Mouse (Mus musculus) left cerebral cortex, postnatal 25 days (tissue): ENCODE results near the gene Nceh1. TPM values are rescaled to one million over a fixed set of nuclear protein-coding genes. Genes with fewer than 3 reads are reported as not detected.

Experiments
- DNase-seq, 2 experiments: peaks; one replicate each; pipeline ENCODE4 v3.0.0; 2022; ENCODE audit warnings: low spot score in 2 of 2, mixed read lengths in 1 of 2
- intact Hi-C: fragments of 180-260 bp; cut with DNase I; formaldehyde crosslinking; loops from one replicate; pipeline ENCODE4 v1.15.1; 2025
- total RNA-seq, 2 experiments: library from RNA; stranded (reverse); gene quantifications; 2 replicates each; pipeline ENCODE4 v1.2.3; 2021

The Nceh1 gene
- total RNA-seq, 2 experiments from 2014 or later = 117 to 127 TPM

DNA sequence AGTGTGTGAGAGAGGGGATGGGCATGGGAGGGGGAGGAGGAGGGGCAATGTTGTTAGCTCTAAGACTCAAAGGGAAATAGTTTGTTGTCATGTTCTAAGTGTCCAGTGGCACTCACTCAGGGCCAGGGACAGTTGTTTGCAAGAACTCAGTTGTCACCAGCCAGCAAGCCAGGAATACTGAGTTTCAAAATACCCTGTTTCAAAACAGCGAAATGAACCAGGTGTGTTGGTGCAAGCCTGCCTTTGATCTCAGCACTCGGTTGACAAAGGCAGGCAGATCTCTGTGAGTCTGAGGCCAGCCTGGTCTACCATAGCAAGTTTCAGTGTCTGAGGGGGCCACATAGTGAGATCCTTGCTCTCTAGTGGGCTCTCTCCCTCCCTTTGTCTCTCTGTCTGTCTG lies 39.3 kb downstream of the Nceh1 start:
- no peak for DNase-seq
- intact Hi-C loops = no loop called here

DNA sequence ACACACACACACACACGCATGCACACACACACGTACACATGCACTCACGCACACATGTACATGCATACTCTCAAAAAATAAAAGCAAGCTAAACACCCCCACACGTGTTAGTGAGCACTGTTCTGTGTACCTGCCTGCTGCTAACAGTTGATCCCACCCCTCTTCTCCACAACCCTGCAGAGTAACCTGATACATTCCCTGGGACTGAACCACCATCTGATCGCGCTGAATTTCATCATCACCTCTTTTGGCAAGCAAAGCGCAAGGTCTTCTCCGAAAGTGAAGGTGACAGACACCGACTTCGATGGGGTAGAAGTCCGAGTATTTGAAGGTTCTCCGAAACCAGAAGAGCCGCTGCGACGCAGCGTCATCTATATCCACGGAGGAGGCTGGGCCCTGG lies 39.7 kb downstream of the Nceh1 start:
- intact Hi-C loops = no loop called here
- no peak for DNase-seq

DNA sequence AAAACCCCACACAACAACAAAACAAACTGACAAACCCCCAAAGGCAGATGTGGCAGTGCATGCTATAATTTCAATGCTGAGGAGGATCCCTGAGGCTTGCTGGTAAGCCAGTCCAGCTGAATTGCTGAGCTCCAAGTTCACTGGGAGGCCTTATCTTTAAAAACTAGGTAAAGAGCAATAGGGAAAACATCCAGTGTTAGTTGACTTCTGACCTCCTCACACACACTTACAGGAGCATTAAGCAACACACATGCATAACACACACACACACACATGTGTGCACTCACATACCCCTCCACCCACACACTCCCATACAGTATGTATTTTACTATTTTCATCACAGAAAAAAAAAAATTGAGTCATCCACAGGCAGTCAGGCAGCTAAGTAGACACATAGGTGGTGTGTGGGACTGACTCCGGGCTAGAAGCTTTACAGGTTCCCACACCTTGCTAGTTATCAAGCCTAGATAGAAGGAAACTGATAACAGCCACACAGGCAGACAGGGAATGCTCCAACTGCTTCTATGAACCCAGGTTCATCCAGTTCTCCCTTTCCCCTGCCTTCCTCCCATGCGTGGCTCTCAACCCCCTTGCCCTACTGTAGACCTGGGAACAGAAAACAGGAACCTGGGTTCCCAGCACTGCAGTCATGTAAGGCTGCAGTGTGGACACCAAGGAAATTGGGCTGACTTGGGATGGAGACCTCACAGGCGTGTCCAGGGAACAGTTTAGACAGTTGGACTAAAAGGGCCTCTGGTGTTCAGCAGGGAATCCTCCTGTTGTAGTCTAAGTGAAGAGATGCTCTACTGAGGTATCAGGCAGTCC lies 45.1 kb downstream of the Nceh1 start:
- intact Hi-C loops = no loop called here
- DNase-seq = no peak

DNA sequence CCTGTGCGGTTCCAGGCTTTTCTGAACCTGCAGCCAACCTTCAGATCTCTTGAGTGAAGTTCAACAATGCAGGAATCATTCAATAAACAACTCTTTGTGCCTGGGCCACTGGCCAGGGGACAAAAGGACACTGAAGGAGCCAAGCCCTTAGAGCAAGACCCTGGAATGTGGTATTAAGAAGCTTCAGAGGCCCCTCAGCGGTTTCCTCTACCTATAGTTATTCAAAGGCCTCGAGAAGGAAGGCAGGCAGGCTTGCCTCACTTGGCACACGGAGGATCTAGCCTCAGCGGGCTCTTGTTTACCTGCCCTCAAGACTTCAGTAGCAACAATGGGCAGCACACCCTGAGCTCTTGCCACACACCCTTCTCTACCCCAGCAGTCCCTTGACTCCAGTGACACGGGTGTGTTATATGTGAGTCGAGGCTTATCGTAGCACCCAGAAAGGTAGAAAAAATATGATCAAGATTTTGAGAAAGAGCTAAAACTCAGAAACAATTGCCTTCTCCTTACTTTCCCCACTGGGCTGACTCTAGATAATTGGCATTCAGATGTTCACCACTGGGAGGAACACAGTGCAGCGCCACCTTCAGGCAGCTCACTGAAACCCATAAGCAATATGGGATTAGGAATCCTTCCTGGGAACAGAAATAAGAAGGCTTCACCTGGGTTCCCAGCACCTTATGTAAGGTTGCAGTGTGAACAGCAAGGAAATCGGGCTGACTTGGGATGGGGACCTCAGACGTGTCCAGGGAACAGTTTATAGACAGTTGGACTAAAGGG lies 46.0 kb downstream of the Nceh1 start:
- intact Hi-C loops = no loop called here
- no peak for DNase-seq

DNA sequence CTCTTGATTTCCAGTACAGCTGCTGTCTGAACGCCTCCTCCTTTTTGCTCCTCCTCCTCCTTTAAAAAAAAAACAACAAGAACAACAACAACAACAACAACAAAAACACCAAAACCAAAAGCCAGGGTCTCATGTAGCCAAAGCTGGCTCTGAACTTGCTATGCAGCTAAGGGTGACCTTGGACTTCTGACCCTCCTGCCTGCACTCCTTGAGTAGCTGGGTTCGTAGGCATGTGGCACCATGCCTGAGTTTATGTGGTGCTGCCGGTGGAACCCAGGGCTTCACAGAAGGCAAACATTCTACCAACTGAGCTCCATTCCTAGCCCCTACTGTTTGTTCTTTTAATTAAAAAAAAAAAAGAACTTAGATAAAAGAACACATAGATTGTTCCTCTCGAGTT lies 50.6 kb downstream of the Nceh1 start:
- no peak for DNase-seq
- intact Hi-C loops = no loop called here

DNA sequence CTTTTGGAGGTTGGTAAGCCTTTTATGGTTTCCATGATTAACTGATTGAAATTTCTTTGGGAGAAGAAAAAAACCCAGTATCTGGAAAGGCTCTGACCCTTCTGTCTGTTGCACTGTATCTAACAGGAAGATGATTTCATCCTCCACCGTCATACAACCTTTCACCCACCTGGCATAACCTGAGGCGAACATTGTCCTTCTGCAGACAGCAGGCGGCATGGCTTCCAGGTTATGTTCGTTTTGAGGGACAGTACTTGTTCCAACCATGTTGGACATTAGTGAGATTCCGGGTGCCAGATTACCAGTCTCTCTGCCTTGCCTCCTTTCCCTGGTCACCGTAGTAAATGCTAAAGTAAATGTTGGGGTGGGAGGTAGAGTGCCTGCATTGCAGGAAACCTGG lies 51.1 kb downstream of the Nceh1 start:
- intact Hi-C loops = no loop called here
- no peak for DNase-seq

DNA sequence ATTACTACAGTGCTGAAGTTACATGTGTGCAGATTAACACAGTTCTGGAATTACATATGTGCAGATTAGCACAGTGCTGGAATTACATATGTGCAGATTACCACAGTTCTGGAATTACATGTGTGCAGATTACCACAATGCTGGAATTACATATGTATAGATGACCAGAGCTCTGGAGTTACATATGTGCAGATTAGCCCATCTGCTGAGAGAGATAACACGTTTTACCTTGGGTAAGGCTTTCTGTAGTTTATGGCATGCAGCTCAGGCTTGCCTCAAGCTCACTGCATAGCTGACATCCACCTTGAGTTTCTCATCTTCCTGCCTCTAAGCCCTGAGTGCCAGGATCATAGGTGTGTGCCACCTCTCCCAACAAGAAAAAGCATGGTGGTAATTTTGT lies 52.2 kb downstream of the Nceh1 start:
- intact Hi-C loops = loop anchor here (5.0 kb wide), 1 partner anchor 118 kb away; no protein-coding TSS in a partner anchor
- no peak for DNase-seq

DNA sequence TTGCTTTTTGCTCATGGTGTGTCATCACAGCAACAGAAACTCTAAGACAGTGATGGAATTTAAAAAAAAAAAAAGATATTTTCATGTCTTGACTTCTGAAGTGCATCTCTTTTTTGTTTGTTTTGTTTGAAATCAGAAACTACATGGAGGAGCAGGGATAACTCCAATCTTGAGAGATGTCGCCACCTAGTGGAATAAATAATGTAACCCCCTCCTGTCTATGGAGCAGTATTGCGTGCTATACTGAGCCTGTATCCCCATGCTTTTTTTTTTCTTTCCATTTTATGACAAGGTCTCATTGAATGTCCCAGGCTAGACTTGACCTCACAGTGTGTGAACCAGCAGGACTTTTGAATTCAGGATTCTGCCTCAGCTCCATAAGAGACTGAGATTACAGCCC lies 54.5 kb downstream of the Nceh1 start:
- DNase-seq = peak; percentile 57 to 64

DNA sequence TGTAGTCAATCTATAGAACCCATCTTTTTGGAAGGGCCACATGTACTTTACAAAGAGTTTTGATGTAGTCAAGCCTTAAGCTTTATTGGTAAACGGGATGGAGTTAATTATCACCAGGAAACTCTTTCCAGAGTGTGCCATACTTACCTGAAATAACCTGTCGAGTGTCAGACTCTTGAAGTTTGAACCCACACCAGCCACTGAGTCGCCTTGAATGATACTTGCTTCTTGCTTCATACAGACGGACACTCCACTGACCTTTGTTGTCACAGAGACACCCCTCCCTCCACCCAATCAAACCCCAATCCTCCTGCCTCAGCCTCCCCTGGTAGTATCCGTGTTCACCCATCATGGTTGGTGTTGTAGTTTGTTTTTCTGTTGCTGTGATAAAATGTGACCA lies 55.8 kb downstream of the Nceh1 start:
- intact Hi-C loops = loop anchor here (5.0 kb wide), 1 partner anchor 121 kb away; no protein-coding TSS in a partner anchor
- no peak for DNase-seq

More for the DNA sequence above, 54.5 kb downstream of the Nceh1 start:
- intact Hi-C loops = loop anchor here (1.0 to 5.0 kb wide), 2 partner anchors 55 to 120 kb away; partner anchors contain the start of gene Nceh1

DNA sequence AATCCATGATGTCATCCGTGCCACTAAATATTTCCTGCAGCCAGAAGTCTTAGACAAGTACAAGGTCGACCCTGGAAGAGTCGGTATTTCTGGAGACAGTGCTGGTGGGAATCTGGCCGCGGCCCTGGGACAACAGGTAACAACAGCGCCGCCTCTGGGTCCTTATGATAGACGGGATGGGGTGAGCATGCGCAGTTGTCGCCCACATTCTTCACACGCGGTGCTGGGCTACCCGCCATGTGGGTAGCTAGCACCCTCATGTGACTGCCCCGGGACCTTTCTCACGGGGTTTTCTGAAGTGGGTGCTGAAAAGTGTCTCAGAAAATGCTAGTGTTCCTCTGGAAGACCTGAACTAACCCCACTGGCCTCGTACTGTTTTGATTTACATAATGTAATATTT lies 56.8 kb downstream of the Nceh1 start:
- intact Hi-C loops = loop anchor here (5.0 kb wide), 1 partner anchor 122 kb away; no protein-coding TSS in a partner anchor

DNA sequence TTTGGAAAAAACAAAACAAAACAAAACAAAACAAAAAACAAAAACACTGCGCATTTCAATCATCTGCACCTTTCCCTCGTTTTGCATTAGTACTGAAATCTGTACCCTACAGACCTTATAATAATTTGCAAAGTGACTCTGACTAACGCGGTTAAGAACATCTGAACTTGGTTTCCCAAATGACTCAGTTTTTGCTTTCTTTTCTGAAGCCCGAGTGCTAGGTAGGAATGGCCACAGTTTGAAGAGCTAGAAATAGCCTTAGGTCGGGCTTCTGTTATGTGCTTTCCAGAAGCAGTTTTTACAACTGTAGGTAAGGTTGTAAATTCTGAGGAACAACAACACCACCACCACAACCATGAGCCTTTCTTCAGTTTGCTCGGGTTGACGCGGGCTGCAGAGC lies 59.1 kb downstream of the Nceh1 start:
- DNase-seq = no peak
- intact Hi-C loops = no loop called here

More for the DNA sequence above, 56.8 kb downstream of the Nceh1 start:
- DNase-seq = no peak

DNA sequence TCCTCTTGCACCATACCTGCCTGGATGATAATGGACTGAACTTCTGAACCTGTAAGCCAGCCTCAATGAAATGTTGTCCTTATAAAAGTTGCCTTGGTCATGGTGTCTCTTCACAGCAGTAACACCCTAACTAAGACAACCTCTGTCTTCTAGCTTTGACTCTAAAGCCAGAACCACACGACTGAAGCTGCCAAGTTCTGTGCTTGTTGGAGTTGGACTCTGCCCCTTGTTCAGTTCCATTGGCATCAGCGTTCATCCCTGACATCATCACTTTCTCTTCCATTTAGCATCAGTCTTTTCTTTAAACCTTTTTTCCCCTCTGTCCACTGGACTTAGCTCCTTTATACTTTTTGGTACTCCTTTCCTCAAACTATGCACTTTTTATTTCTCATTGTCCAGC lies 63.4 kb downstream of the Nceh1 start:
- intact Hi-C loops = no loop called here
- no peak for DNase-seq

DNA sequence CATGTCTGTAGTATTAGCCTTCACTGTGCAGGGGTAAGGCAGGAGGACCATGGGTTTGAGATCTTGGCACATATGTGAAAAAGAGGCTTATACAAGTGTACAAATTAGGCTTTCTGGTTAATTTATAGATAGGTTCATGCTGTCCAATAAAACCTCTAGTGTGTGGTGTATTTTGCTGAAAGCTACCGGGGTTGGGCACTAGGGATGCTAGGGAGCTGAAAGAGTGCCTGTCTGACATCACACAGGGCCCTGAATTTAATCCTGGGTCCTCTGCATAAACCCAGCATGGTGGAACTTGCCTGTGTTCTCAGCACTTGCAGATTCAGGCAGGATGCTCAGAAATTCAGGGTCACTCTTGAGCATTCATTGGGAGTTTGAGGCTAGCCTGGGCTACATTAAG lies 65.0 kb downstream of the Nceh1 start:
- intact Hi-C loops = no loop called here
- no peak for DNase-seq

DNA sequence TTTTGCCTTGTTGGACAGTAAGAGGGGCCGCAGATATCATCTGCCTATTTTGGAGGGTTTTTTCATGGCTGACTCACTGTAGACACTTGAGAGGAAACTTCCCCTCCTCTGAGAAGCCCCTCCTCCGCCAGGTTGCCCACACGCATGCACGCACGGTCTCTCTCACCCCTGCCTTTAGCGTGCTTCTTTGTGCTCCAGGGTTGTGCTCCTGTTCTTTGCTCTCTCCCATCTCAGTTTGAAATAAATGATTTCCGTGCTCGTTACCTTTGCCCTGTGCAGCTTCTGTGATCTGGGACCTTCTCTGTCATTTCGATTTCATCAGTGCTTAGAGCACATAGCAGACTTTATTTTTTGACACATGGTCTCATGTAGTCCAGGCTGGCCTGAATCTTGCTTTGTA lies 66.3 kb downstream of the Nceh1 start:
- DNase-seq = no peak
- intact Hi-C loops = no loop called here

DNA sequence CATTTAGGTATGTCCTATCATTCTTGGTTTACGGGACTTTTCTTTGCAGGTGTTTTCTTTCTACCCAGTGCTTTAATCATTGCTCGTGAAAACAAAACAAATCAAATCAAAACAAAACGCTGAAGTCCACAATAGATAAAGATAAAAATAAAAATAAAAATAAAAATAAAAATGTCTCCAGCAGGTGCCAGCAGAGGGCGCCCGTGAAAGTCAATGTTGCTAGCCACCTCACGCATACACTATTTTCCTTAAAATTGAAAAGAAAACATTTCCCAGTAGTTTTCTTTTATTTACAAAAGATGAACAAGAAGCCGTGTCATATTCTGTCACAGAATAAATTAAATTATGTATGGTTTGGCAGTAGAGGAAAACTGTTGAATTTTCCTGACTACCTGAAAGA lies 68.2 kb downstream of the Nceh1 start:
- DNase-seq = no peak
- intact Hi-C loops = loop anchor here (1.0 to 5.0 kb wide), 2 partner anchors 87 to 211 kb away; no protein-coding TSS in a partner anchor

DNA sequence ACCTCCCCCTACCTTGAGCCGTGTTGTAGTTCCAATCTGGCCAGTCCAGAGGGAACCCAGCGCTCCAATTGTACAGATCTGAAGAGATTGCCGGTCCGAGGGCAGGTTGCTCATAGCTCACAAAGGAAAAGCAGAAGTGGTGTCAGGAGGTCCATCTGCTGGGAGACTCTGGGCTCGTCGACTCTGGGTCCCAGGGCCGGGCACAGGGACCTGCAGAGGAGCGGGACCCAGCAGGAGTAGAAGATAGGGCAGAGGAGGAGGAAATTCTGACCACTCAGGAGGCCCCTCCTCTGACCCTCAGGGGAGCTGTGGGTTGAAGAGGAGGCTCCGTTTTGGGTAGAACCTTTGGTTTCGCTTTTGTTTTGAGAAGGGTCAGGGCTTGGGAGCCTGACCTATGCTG lies 75.7 kb downstream of the Nceh1 start:
- intact Hi-C loops = no loop called here
- no peak for DNase-seq

DNA sequence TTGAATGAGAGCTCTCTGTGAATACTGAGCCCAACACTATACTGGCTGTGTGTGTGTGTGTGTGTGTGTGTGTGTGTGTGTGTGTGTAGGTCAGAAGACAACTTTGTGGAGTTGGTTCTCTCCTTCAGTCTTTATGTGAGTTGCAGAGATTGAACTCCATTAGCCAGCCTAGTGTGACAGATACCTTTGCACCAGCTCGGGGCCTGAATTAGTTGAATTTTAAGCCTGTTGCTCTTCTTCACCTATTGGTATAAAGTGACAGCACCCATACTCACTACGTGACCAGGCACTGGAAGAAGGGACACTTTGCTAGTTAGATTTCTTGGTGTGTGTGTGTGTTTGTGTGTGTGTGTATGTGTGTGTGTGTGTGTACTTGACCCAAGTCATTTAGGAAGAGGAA lies 77.6 kb downstream of the Nceh1 start:
- no peak for DNase-seq
- intact Hi-C loops = no loop called here

DNA sequence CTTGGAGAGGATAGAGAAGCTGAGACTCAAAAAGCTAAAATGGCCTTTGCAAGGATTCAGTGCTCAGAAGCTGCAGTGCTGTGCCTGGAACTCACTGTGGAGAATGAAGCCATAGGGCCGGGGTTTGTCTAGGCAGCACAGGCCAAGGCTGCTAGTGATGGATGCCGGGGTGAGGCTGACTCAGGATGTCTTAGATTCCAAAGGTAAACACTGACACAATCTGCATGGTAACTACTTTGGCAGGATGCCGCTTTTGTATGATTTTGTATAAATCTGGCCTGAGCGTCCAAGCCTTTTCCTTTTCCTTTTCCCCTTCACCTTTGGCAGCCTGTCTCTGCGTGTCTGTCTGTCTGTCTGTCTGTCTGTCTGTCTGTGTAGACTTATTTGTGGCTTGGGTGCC lies 84.6 kb downstream of the Nceh1 start:
- intact Hi-C loops = loop anchor here (5.0 kb wide), 1 partner anchor 70 kb away; no protein-coding TSS in a partner anchor
- DNase-seq = no peak

DNA sequence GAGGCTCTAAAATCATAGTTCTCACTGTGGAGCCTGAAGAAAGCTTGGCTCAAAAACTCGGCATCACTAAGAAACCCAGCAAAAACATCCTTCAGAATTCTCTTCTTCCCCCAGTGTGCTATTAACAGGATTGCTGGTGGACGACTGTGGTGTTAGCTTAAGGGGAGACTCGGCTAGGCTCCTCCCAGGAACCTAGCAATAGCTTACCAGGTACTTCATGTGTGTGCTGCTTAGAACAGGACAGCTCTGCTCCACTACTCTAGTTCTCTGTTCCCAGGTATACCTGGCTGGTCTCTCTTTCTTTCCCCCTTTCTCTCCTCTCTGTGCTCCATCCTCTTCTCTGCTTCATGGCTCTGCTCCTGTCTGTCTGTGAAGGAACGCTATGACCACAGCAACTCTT lies 85.1 kb downstream of the Nceh1 start:
- intact Hi-C loops = loop anchor here (5.0 kb wide), 1 partner anchor 69 kb away; no protein-coding TSS in a partner anchor
- DNase-seq = no peak

DNA sequence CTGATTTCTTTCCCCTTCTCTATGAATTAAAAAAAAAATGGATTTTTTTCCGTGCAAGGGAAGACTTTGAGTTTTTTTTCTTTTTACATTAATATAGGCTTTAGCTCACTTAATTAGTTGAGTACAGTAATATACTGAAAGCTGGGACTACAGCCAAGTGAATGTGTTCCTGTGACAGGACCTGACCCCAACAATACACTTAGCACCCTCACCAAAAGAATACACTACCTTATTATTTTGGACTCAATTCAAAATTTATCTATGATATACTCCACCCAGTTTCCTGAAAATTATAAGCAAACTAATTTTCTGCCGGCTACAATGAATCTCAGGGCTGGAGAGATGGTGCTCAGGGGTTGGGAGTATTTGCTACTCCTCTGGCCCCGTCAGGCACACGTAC lies 86.4 kb downstream of the Nceh1 start:
- no peak for DNase-seq
- intact Hi-C loops = loop anchor here (5.0 kb wide), 1 partner anchor 68 kb away; no protein-coding TSS in a partner anchor
